Mouse (Mus musculus) kidney, adult 18-20 months (tissue): ENCODE data around the gene Tubb5.

ENCODE experiments used
- DNase-seq: peaks from one replicate; pipeline ENCODE4 v3.0.0; 2021

Gene Tubb5

GRCm38 (mm10) chr17:35838122-35838544, at the start of gene Tubb5:
Gene Tubb5, minus strand, starts transcription at chr17:35838306.
- DNase-seq = peak; percentile 96

GRCm38 (mm10) chr17:35887725-35888124, 49.6 kb upstream of the Tubb5 start:
- DNase-seq = no peak

GRCm38 (mm10) chr17:35883777-35884176, 45.7 kb upstream of the Tubb5 start:
- DNase-seq = no peak

GRCm38 (mm10) chr17:35882924-35883323, 44.8 kb upstream of the Tubb5 start:
- DNase-seq = no peak

- DNase-seq = peak; percentile 95
These were observed 41.3 kb upstream of the Tubb5 start, which contains the start of gene Dhx16 for GRCm38 (mm10) chr17:35879245-35880057. Gene Dhx16, plus strand, starts transcription at chr17:35879819.

GRCm38 (mm10) chr17:35874721-35875120, 36.6 kb upstream of the Tubb5 start:
- peak; percentile 35 for DNase-seq

- peak; percentile 88 for DNase-seq
These were observed 35.8 kb upstream of the Tubb5 start for GRCm38 (mm10) chr17:35873774-35874519.

GRCm38 (mm10) chr17:35870884-35871696, 33.0 kb upstream of the Tubb5 start:
- no peak for DNase-seq

- DNase-seq = peak; percentile 65
These were observed 32.2 kb upstream of the Tubb5 start for GRCm38 (mm10) chr17:35870151-35870883.

- DNase-seq = peak; percentile 51
These were observed 31.4 kb upstream of the Tubb5 start for GRCm38 (mm10) chr17:35869346-35870067.

- no peak for DNase-seq
These were observed 30.8 kb upstream of the Tubb5 start for GRCm38 (mm10) chr17:35868961-35869345.

- DNase-seq = peak; percentile 26
These were observed 30.2 kb upstream of the Tubb5 start for GRCm38 (mm10) chr17:35868165-35868820.

GRCm38 (mm10) chr17:35866911-35867890, 29.1 kb upstream of the Tubb5 start:
- peak; percentile 52 for DNase-seq

- DNase-seq = no peak
These were observed 28.2 kb upstream of the Tubb5 start for GRCm38 (mm10) chr17:35866281-35866831.

- DNase-seq = peak; percentile 64
These were observed 27.6 kb upstream of the Tubb5 start, which contains the start of gene Ppp1r18 for GRCm38 (mm10) chr17:35865481-35866280. Gene Ppp1r18, plus strand, starts transcription at chr17:35865593.

GRCm38 (mm10) chr17:35864832-35865353, 26.8 kb upstream of the Tubb5 start:
- DNase-seq = no peak

- peak; percentile 95 for DNase-seq
These were observed 23.2 kb upstream of the Tubb5 start, which contains the start of gene Nrm for GRCm38 (mm10) chr17:35861198-35861857. Gene Nrm, plus strand, starts transcription at chr17:35861318.

- no peak for DNase-seq
These were observed 22.7 kb upstream of the Tubb5 start for GRCm38 (mm10) chr17:35860831-35861197.
